Mouse (Mus musculus) effector memory CD4-positive, alpha-beta T cell, adult 7 months (primary cell): Measurements from ENCODE around the gene Olfr490. TPM values are rescaled to one million over a fixed set of nuclear protein-coding genes. Genes with fewer than 3 reads are reported as not detected.

Source experiments
- polyA plus RNA-seq: library from polyadenylated mRNA; unstranded; fragments of 100-300 nt; shearing (Covaris generic); gene quantifications from one replicate; pipeline ENCODE4 v1.2.1, GENCODE M21; 2017

Gene Olfr490
- 0.40 TPM for polyA plus RNA-seq

GRCm38 (mm10) chr7:108288834-108289233 is at the start of gene Olfr490:
Olfr490 (minus strand) TSS chr7:108288934.

GRCm38 (mm10) chr7:108323574-108323973 is 34.8 kb upstream of the Olfr490 start, which contains the start of gene Olfr492:
Olfr492 (minus strand) TSS chr7:108323674.

GRCm38 (mm10) chr7:108313151-108313550 is 24.4 kb upstream of the Olfr490 start, which contains the start of gene Olfr491:
Olfr491 (plus strand) TSS chr7:108313451.

DNA sequence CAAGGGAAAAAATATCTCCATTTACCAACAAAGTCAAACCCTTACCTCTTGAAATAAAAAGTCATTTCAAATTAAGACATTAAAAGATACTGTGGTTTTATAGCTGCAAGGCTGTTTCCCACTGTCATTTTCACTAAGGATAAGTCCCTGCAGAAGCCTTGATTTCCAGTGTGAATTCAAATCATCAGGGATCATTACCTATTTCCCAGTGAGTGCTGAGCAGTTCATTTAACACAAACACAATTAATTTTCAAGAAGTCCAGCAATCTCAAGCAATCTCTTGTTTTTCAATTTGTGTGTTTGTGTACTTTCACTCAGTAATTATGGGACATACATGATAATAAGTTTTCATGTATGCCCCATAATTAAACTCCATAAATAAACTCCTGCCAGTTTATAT is 30.5 kb downstream of the Olfr490 start, which contains the start of gene Olfr488:
Gene Olfr488, minus strand, starts transcription at position 101 of the 400 bp plus-strand sequence.

Other genes starting within 250 kb of the Olfr490 start
- gene Olfr479, start 238.2 kb downstream of the Olfr490 start, polyA plus RNA-seq, result not detected
- gene Olfr480, start 221.6 kb downstream of the Olfr490 start, polyA plus RNA-seq, result not detected
- 0.07 TPM for gene Olfr481, start 209.1 kb downstream of the Olfr490 start, polyA plus RNA-seq
- 0.33 TPM for gene Olfr482, start 191.3 kb downstream of the Olfr490 start, polyA plus RNA-seq
- gene Olfr483, start 188.1 kb downstream of the Olfr490 start, polyA plus RNA-seq, result not detected
- not detected for gene Olfr484, start 161.5 kb downstream of the Olfr490 start, polyA plus RNA-seq
- 0.40 TPM for gene Olfr485, start 129.1 kb downstream of the Olfr490 start, polyA plus RNA-seq
- not detected for gene Olfr486, start 116.2 kb downstream of the Olfr490 start, polyA plus RNA-seq
- not detected for gene Olfr487, start 74.3 kb downstream of the Olfr490 start, polyA plus RNA-seq
- gene Olfr488, start 30.6 kb downstream of the Olfr490 start, polyA plus RNA-seq, result not detected
- gene Olfr491, start 24.5 kb upstream of the Olfr490 start, polyA plus RNA-seq, result not detected
- gene Olfr492, start 34.7 kb upstream of the Olfr490 start, polyA plus RNA-seq, result not detected
- gene Olfr493, start 58.0 kb upstream of the Olfr490 start, polyA plus RNA-seq, result not detected
- gene Olfr494, start 76.4 kb upstream of the Olfr490 start, polyA plus RNA-seq, result not detected
- not detected for gene Olfr495, start 104.2 kb upstream of the Olfr490 start, polyA plus RNA-seq
- not detected for gene Olfr497, start 131.5 kb upstream of the Olfr490 start, polyA plus RNA-seq
- gene Olfr498, start 176.4 kb upstream of the Olfr490 start, polyA plus RNA-seq, result not detected
- 0.20 TPM for gene Olfr502, start 236.1 kb upstream of the Olfr490 start, polyA plus RNA-seq